Mouse (Mus musculus) activated CD4-positive, CD25-positive, alpha-beta regulatory T cell (primary cell): ENCODE results near the gene 1700003H04Rik. TPM values are rescaled to one million over a fixed set of nuclear protein-coding genes. Genes with fewer than 3 reads are reported as not detected.

Experiments
- polyA plus RNA-seq, 2 experiments: library from polyadenylated mRNA; unstranded; fragments of 100-300 nt; shearing (Covaris generic); gene quantifications; one replicate each; pipeline ENCODE4 v1.2.1; 2017

Gene 1700003H04Rik
- not detected for polyA plus RNA-seq

DNA sequence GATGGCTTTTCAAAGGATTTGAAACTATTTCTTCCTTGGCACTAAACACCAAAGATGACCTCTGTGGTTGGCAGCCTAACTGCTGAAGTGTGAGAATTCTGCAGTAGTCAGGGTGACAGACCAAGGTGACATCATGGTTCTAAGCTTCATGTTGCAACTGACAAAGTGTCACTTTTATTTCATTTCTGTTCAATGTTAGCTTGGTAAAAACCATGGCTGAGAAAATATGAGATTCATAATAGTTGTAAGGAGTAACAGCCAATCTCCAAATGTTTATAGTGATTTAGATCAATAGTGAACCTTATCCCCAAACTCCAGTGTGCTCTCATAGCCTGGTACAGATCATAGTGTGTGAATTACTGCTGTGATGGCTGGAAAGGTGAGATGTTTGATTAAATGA lies at the start of gene 1700003H04Rik:
Gene 1700003H04Rik (minus strand): TSS at position 101 of the 400 bp plus-strand sequence.

Other genes starting within 250 kb of the 1700003H04Rik start
- gene 1700006A11Rik, start 155.1 kb downstream of the 1700003H04Rik start, polyA plus RNA-seq, result not detected